Mouse (Mus musculus): ENCODE measurements around the gene F8. TPM values are rescaled to one million over a fixed set of nuclear protein-coding genes. Genes with fewer than 3 reads are reported as not detected.

F8 gene
- total and polyA plus RNA-seq, 3 experiments: 0.09 to 6.5 (median 4.5) TPM

DNA sequence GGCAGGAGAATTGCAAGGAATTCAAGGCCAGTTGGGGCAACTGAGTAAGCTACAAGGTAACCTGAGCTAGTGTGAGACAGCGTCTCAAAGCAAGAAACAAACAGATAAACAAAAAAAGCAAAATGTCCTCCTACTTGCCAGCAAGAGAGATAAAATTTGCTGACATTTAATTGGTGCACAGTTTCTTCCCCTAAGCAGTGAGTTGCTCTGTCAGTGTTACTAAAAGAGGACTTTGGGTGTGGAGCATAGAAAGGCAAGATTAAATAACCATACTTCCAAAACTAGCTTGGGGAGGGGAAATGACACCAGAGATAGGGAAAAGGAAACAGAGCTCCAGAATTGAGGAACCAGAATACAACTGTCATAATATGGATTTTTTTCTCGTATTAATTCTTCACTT, 252.9 kb downstream of the F8 start:
- Histone ChIP-seq H3K9me3 (replicated peaks) (no peaks in the 10 kb centered on the region), H3K27me3 (ENCODE audit: insufficient read depth, low read length) (no peaks in the 10 kb centered on the region), H3K36me3 (replicated peaks) (peaks cover 11% of the 10 kb centered on the region), H3K4me3 (ENCODE audit: low read depth, low read length) (no peak overlapping the region; the same call in 1 of the 2 replicates), H3K4me1 (ENCODE audit: insufficient read depth, low read depth, low read length) (peaks cover 20% of the 10 kb centered on the region; the same call in 1 of the 2 replicates)
- TF ChIP-seq GATA2 (IDR thresholded peaks at IDR 0.05; ENCODE audit: borderline replicate concordance, low read depth, low read length) (no peak), GATA1 (IDR thresholded peaks at IDR 0.05; ENCODE audit: borderline replicate concordance, low read length) (no peak), POLR2AphosphoS5 (IDR thresholded peaks at IDR 0.05; ENCODE audit: insufficient replicate concordance, low read depth, low read length) (no peak), CTCF (IDR thresholded peaks at IDR 0.05; ENCODE audit: low read depth, low read length) (no peak), TAL1 (conservative IDR thresholded peaks at IDR 0.05; ENCODE audit: low read depth, low read length) (no peak)
- ATAC-seq (ENCODE audit: extremely low read depth, insufficient number of reproducible peaks, low FRiP score, poor library complexity, severe bottlenecking) (no peak), DNase-seq (ENCODE audit: low spot score) (no peak)

DNA sequence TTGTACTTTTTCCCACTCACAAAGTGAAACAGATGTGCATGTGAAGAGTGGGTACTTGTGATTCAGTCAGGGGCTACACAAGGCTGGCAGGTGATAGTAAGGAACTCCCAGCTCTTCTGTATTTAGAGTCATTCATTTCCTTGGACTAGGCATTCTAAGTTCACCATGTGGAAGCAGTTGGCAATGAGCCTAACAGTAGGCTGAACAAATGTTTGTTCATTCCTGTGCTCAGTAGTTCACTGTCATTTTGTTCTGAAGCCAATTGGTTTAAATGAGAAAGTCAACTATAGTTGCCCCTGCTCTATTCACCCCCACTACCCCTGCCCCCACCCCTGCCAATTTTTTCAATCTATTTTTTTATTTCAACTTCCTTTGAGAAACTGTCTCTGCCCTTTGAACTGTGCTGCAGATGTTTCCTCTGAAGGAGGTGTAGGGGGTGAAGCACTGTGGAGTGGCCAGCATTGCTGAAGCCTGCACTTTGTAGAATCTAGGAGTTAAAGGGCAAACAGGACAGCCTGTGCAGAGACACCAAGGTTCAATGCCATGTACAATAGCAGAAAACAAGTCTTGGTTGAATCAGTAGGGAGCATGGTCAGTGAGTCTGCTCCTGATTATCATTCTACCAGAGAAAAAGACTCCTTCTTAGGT, 254.0 kb downstream of the F8 start:
- Histone ChIP-seq H3K27me3 (ENCODE audit: insufficient read depth, low read length) (no peaks in the 10 kb centered on the region), H3K9me3 (replicated peaks) (no peaks in the 10 kb centered on the region), H3K4me3 (ENCODE audit: low read depth, low read length) (no peak overlapping the region; the same call in 1 of the 2 replicates), H3K4me1 (ENCODE audit: insufficient read depth, low read depth, low read length) (peaks cover 20% of the 10 kb centered on the region; the same call in 1 of the 2 replicates), H3K36me3 (replicated peaks) (peaks cover 11% of the 10 kb centered on the region)
- DNase-seq (ENCODE audit: low spot score) (no peak), ATAC-seq (ENCODE audit: extremely low read depth, insufficient number of reproducible peaks, low FRiP score, poor library complexity, severe bottlenecking) (no peak)
- no peak for TF ChIP-seq GATA2 (IDR thresholded peaks at IDR 0.05; ENCODE audit: borderline replicate concordance, low read depth, low read length)
- TF ChIP-seq CTCF (IDR thresholded peaks at IDR 0.05; ENCODE audit: low read depth, low read length): no peak
- TF ChIP-seq TAL1 (conservative IDR thresholded peaks at IDR 0.05; ENCODE audit: low read depth, low read length): no peak
- TF ChIP-seq POLR2AphosphoS5 (IDR thresholded peaks at IDR 0.05; ENCODE audit: insufficient replicate concordance, low read depth, low read length): no peak

DNA sequence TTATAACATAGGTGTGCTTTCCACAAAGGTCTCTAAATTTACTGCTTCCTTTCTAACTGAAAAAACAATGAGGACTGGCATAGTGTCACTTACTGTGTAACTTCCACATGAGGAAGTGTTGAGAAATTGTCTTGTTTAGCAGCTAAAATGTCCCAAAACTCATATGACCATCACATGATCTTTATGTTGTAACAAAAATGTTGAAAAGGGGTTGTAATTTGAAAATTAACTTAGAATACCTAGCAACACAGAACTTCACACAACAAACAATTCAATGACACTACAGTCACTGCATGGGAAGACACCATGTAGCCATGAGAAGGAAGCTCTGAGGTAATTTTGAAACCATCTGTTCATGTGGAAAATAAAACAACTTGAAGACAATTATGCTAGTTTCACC, 255.5 kb downstream of the F8 start:
- H3K4me3 ChIP-seq (ENCODE audit: low read depth, low read length): no peak overlapping the region
- peaks cover 20% of the 10 kb centered on the region; the same call in 1 of the 2 replicates for H3K4me1 ChIP-seq (ENCODE audit: insufficient read depth, low read depth, low read length)
- ATAC-seq (ENCODE audit: extremely low read depth, insufficient number of reproducible peaks, low FRiP score, poor library complexity, severe bottlenecking) (no peak), DNase-seq (ENCODE audit: low spot score) (no peak)
- H3K36me3 ChIP-seq (replicated peaks): peaks cover 16% of the 10 kb centered on the region
- H3K27me3 ChIP-seq (ENCODE audit: insufficient read depth, low read length): no peaks in the 10 kb centered on the region
- no peaks in the 10 kb centered on the region for H3K9me3 ChIP-seq (replicated peaks)
- TF ChIP-seq POLR2AphosphoS5 (IDR thresholded peaks at IDR 0.05; ENCODE audit: insufficient replicate concordance, low read depth, low read length) (no peak), CTCF (IDR thresholded peaks at IDR 0.05; ENCODE audit: low read depth, low read length) (no peak), TAL1 (conservative IDR thresholded peaks at IDR 0.05; ENCODE audit: low read depth, low read length) (no peak), GATA2 (IDR thresholded peaks at IDR 0.05; ENCODE audit: borderline replicate concordance, low read depth, low read length) (no peak), GATA1 (IDR thresholded peaks at IDR 0.05; ENCODE audit: borderline replicate concordance, low read length) (no peak)

DNA sequence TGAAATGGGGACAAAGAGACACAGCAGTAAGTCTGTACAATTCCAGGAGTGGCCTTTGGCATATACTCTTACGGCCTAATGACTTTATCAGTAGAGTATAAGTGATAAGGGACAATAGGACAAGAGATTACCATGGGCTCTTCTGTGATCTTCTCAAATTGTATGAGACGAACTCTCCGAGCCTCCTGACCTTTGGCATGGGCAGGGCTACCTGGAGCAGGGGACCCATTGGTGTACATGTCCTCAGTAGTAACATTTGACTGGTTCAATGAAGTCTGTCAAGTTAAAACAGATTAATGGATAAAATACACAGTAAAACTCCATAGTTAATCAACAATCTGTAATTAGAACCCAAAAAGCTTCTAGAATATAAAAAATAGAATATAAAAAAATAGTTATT, 256.8 kb downstream of the F8 start:
- Histone ChIP-seq H3K36me3 (replicated peaks) (peaks cover 18% of the 10 kb centered on the region), H3K9me3 (replicated peaks) (no peaks in the 10 kb centered on the region), H3K4me3 (ENCODE audit: low read depth, low read length) (no peak overlapping the region), H3K27me3 (ENCODE audit: insufficient read depth, low read length) (no peaks in the 10 kb centered on the region), H3K4me1 (ENCODE audit: insufficient read depth, low read depth, low read length) (peaks cover 16% of the 10 kb centered on the region; the same call in 1 of the 2 replicates)
- DNase-seq (ENCODE audit: low spot score) (no peak), ATAC-seq (ENCODE audit: extremely low read depth, insufficient number of reproducible peaks, low FRiP score, poor library complexity, severe bottlenecking) (no peak)
- TF ChIP-seq GATA2 (IDR thresholded peaks at IDR 0.05; ENCODE audit: borderline replicate concordance, low read depth, low read length): no peak
- no peak for TF ChIP-seq TAL1 (conservative IDR thresholded peaks at IDR 0.05; ENCODE audit: low read depth, low read length)

Other genes with a start within 250 kb of the F8 start
- gene Smim9, start 218.8 kb downstream of the F8 start, total RNA-seq (2014; fragmentation: Nextera tagmentation): not detected in 2 replicates
- gene Smim9, start 218.8 kb downstream of the F8 start, total RNA-seq (2017): not detected in 2 replicates
- not detected in 2 replicates for gene Smim9, start 218.8 kb downstream of the F8 start, polyA plus RNA-seq (2012)
- 34.9 and 43.3 TPM in 2 replicates for gene Fundc2, start 216 bp downstream of the F8 start, total RNA-seq (2014; fragmentation: Nextera tagmentation)
- 123 and 197 TPM in 2 replicates for gene Fundc2, start 216 bp downstream of the F8 start, total RNA-seq (2017)
- 2.5 and 4.7 TPM in 2 replicates for gene Fundc2, start 216 bp downstream of the F8 start, polyA plus RNA-seq (2012)
- gene Cmc4, start 34.0 kb upstream of the F8 start, total RNA-seq (2014; fragmentation: Nextera tagmentation): 25.4 and 38.8 TPM in 2 replicates
- gene Cmc4, start 34.0 kb upstream of the F8 start, total RNA-seq (2017): 19.4 and 20.5 TPM in 2 replicates
- gene Cmc4, start 34.0 kb upstream of the F8 start, polyA plus RNA-seq (2012): 4.6 and 4.8 TPM in 2 replicates
- 23.9 and 24.9 TPM in 2 replicates for gene Mtcp1, start 34.0 kb upstream of the F8 start, total RNA-seq (2014; fragmentation: Nextera tagmentation)
- gene Mtcp1, start 34.0 kb upstream of the F8 start, total RNA-seq (2017): 21.5 and 21.6 TPM in 2 replicates
- gene Mtcp1, start 34.0 kb upstream of the F8 start, polyA plus RNA-seq (2012): 0.84 and 0.99 TPM in 2 replicates
- 54.8 and 55.0 TPM in 2 replicates for gene Brcc3, start 34.0 kb upstream of the F8 start, total RNA-seq (2014; fragmentation: Nextera tagmentation)
- 40.5 and 45.9 TPM in 2 replicates for gene Brcc3, start 34.0 kb upstream of the F8 start, total RNA-seq (2017)
- 0.94 and 1.2 TPM in 2 replicates for gene Brcc3, start 34.0 kb upstream of the F8 start, polyA plus RNA-seq (2012)
- 100 and 111 TPM in 2 replicates for gene Vbp1, start 131.7 kb upstream of the F8 start, total RNA-seq (2014; fragmentation: Nextera tagmentation)
- gene Vbp1, start 131.7 kb upstream of the F8 start, total RNA-seq (2017): 136 TPM in 2 replicates
- 2.7 and 4.2 TPM in 2 replicates for gene Vbp1, start 131.7 kb upstream of the F8 start, polyA plus RNA-seq (2012)
- gene Rab39b, start 195.6 kb upstream of the F8 start, total RNA-seq (2014; fragmentation: Nextera tagmentation): not detected in 2 replicates
- gene Rab39b, start 195.6 kb upstream of the F8 start, total RNA-seq (2017): 0.06 TPM in 1 of 2 replicates, not detected in the other
- gene Rab39b, start 195.6 kb upstream of the F8 start, polyA plus RNA-seq (2012): not detected in 2 replicates

Measured in G1E (cell line).